Mouse (Mus musculus): ENCODE data around the gene Plcd3.

GRCm38 (mm10) chr11:103140763-103141100 lies 39.3 kb upstream of the Plcd3 start:
- TF ChIP-seq POLR2A (IDR thresholded peaks at IDR 0.05; ENCODE audit: insufficient read depth, low read depth, low read length) (no peak), CTCF (IDR thresholded peaks at IDR 0.05; ENCODE audit: insufficient read depth, low read depth, low read length) (no peak)
